Mouse (Mus musculus) small intestine, adult 2 months (tissue): ENCODE measurements around the gene Cdan1.

Experiments
- CTCF ChIP-seq: fragments of 200-500 bp; IDR thresholded peaks from 2 replicates; pipeline ENCODE4 v1.5.1; 2012; ENCODE audit warnings: low read depth, mild to moderate bottlenecking, control low read depth, inconsistent platforms, low read length, moderate library complexity, mixed read lengths; ENCODE audit not compliant: insufficient replicate concordance, insufficient read length; ENCODE audit errors: extremely low read depth
- POLR2A ChIP-seq: fragments of 200-500 bp; IDR thresholded peaks from 2 replicates; pipeline ENCODE4 v1.6.1; 2012; ENCODE audit warnings: low read depth, mild to moderate bottlenecking, control low read depth, inconsistent platforms, low read length, moderate library complexity

- TF ChIP-seq POLR2A = no peak
- TF ChIP-seq CTCF = no peak
Observed at GRCm38 (mm10) chr2:120860699-120861098, 10.8 kb upstream of the Cdan1 start.
